Mouse (Mus musculus): ENCODE data around the gene Ccdc9.

GRCm38 (mm10) chr7:16241787-16242186, 44.8 kb downstream of the Ccdc9 start:
- TF ChIP-seq GATA1 (IDR thresholded peaks at IDR 0.05; ENCODE audit: low read length) (no peak), TAL1 (IDR thresholded peaks at IDR 0.05; ENCODE audit: low read length) (no peak)
